Mouse (Mus musculus): ENCODE measurements at regions not wholly inside any gene's neighbourhood (a gene's known extent, or its start where the extent isn't known, plus 50 kb on each side); places are given as distances from the start of the nearest gene placed in this dataset.
A peak's percentile ranks its signal among the peaks of the same experiment; 100 is the strongest.

DNA sequence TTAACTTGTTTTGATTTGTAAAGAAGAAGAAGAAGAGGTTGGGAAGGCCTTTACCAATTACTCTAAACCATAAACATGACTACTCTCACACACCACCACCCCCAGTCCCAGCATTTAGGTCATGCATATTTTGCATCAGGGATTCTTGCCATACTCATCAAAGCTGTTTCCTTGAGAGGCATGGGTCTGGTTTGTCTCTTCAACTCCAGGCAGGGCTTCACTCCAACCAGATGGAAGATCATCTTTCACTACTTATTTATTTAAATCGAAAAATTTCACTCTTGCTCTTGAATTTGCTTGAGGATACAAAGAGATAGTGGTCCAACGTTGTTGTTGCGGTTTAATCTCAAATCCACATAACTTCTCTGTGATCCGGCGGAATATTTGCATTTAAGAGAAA is 110.8 kb upstream of the Slc24a3 start:
- 61% methylated on average over 5 of the region's 5 CpGs for WGBS
- 0 out of 2 replicates have a peak, but pooled peaks have one; percentile 59 for ATAC-seq
- Histone ChIP-seq H3K4me2 (ENCODE audit: low read depth, low read length) (no peak overlapping the region), H3K27me3 (replicated peaks; ENCODE audit: control insufficient read depth, insufficient read depth, low read length) (no peaks in the 10 kb centered on the region), H3K4me1 (ENCODE audit: control insufficient read depth, insufficient read depth, low read length) (peaks cover 3% of the 10 kb centered on the region; the same call in 1 of the 2 replicates), H3K9me3 (ENCODE audit: control insufficient read depth, low read length) (no peaks in the 10 kb centered on the region), H3K4me3 (ENCODE audit: low read length) (no peak overlapping the region), H3K27ac (ENCODE audit: low read length) (no peak overlapping the region), H3K36me3 (ENCODE audit: control insufficient read depth, insufficient read depth, low read length) (no peaks in the 10 kb centered on the region), H3K9ac (ENCODE audit: low read depth, low read length) (no peak overlapping the region)

DNA sequence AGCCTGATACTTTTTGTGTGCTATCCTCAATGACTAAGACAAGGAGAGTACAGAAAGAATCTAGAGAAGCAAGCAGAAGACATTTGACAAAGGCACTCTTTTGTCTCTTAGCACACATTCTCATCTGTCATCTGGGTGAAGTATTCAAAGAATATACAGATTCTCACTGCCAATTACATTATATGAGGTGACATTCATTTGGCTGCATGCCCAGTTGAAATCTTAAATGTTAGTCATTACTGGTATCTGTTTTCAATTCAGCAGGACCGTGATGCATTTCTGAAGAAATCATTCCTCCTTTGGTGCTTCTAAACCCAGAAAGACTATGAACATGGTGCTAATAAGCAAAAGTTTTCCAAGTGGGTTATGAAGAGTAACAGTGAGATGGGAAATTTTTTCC is 97.6 kb upstream of the Slc24a3 start:
- 59% methylated on average over 1 of the region's 1 CpGs for WGBS
- no peak overlapping the region for H3K9ac ChIP-seq (ENCODE audit: low read depth, low read length)
- no peaks in the 10 kb centered on the region for H3K4me1 ChIP-seq (ENCODE audit: control insufficient read depth, insufficient read depth, low read length)
- H3K36me3 ChIP-seq (ENCODE audit: control insufficient read depth, insufficient read depth, low read length), result no peaks in the 10 kb centered on the region
- H3K27ac ChIP-seq (ENCODE audit: low read length), result no peak overlapping the region
- no peaks in the 10 kb centered on the region for H3K27me3 ChIP-seq (replicated peaks; ENCODE audit: control insufficient read depth, insufficient read depth, low read length)
- no peak for ATAC-seq
- no peak overlapping the region for H3K4me2 ChIP-seq (ENCODE audit: low read depth, low read length)
- H3K9me3 ChIP-seq (ENCODE audit: control insufficient read depth, low read length), result no peaks in the 10 kb centered on the region
- H3K4me3 ChIP-seq (ENCODE audit: low read length), result no peak overlapping the region

DNA sequence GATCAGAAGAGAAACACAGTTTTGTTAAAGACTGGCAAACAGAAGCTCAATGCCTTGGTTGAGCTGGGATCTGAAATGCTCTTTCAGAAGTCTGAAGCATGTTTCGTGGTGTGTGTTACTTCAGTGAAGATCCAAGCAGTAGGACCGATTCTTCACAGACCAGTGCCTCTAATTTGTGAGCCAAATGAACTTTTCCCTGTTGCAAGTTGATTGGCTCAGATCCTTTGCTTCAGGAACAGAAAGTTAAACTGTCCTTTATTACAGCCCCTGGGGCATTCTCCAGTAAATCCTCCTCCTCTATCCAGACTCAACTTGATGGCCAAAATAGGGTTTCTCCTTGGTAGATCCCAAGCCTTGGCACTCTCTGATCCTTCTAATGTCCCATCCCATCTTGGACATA is 85.6 kb upstream of the Slc24a3 start:
- no peaks in the 10 kb centered on the region for H3K9me3 ChIP-seq (ENCODE audit: control insufficient read depth, low read length)
- no peak overlapping the region for H3K9ac ChIP-seq (ENCODE audit: low read depth, low read length)
- H3K36me3 ChIP-seq (ENCODE audit: control insufficient read depth, insufficient read depth, low read length), result no peaks in the 10 kb centered on the region
- no peaks in the 10 kb centered on the region for H3K4me1 ChIP-seq (ENCODE audit: control insufficient read depth, insufficient read depth, low read length)
- H3K27ac ChIP-seq (ENCODE audit: low read length), result no peak overlapping the region
- no peak for ATAC-seq
- H3K4me3 ChIP-seq (ENCODE audit: low read length), result no peak overlapping the region
- H3K27me3 ChIP-seq (replicated peaks; ENCODE audit: control insufficient read depth, insufficient read depth, low read length), result no peaks in the 10 kb centered on the region
- 90% methylated on average over 2 of the region's 2 CpGs for WGBS
- H3K4me2 ChIP-seq (ENCODE audit: low read depth, low read length), result no peak overlapping the region

DNA sequence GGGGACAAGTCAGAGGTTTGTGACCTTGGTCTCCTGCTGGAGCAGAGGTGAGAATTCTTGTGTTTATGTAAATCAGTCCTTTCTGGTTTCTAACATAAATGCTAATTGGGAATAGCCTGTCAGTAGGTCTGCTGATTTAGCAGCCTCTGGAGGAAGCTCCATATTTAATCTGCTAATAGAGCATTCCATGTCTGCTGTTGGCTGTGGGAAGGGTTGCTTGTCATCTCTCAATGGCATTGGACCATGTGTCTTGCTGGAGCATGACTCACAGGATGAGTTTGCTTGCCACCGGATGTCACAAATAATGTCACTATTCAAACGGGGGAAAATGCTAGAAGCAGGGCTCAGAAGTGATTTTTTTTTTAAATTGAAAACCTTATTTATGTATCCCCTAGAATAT is 82.9 kb upstream of the Slc24a3 start:
- no peak overlapping the region for H3K9ac ChIP-seq (ENCODE audit: low read depth, low read length)
- no peak overlapping the region for H3K27ac ChIP-seq (ENCODE audit: low read length)
- no peak overlapping the region for H3K4me2 ChIP-seq (ENCODE audit: low read depth, low read length)
- H3K4me3 ChIP-seq (ENCODE audit: low read length), result no peak overlapping the region
- WGBS, result 66% methylated on average over 2 of the region's 2 CpGs
- no peaks in the 10 kb centered on the region for H3K4me1 ChIP-seq (ENCODE audit: control insufficient read depth, insufficient read depth, low read length)
- no peaks in the 10 kb centered on the region for H3K9me3 ChIP-seq (ENCODE audit: control insufficient read depth, low read length)
- no peak for ATAC-seq
- H3K36me3 ChIP-seq (ENCODE audit: control insufficient read depth, insufficient read depth, low read length), result no peaks in the 10 kb centered on the region
- no peaks in the 10 kb centered on the region for H3K27me3 ChIP-seq (replicated peaks; ENCODE audit: control insufficient read depth, insufficient read depth, low read length)

DNA sequence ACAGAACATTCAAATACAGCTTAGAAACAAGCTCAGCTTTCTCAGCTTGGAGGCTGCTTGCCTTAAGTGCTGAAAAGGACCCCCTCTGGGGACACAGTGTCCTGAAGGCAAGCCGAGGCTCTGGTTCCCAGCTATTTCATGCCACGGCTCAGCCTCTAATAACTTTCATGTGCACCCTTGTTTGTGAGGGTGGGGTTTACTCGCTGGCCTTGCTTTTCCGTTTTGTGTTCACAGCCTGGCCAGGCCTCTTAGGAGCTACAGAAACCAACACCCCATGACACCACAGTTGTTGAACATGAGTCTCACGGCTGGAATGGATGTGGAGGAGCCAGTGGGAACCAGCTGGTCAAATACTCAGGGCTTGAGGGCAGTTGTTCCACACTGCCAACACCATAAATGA is 81.4 kb upstream of the Slc24a3 start:
- Histone ChIP-seq H3K4me1 (ENCODE audit: control insufficient read depth, insufficient read depth, low read length) (no peaks in the 10 kb centered on the region), H3K9me3 (ENCODE audit: control insufficient read depth, low read length) (no peaks in the 10 kb centered on the region), H3K4me3 (ENCODE audit: low read length) (no peak overlapping the region), H3K27ac (ENCODE audit: low read length) (no peak overlapping the region), H3K4me2 (ENCODE audit: low read depth, low read length) (no peak overlapping the region), H3K27me3 (replicated peaks; ENCODE audit: control insufficient read depth, insufficient read depth, low read length) (no peaks in the 10 kb centered on the region), H3K36me3 (ENCODE audit: control insufficient read depth, insufficient read depth, low read length) (no peaks in the 10 kb centered on the region), H3K9ac (ENCODE audit: low read depth, low read length) (no peak overlapping the region)
- ATAC-seq, result no peak
- 69% methylated on average over 5 of the region's 5 CpGs for WGBS

DNA sequence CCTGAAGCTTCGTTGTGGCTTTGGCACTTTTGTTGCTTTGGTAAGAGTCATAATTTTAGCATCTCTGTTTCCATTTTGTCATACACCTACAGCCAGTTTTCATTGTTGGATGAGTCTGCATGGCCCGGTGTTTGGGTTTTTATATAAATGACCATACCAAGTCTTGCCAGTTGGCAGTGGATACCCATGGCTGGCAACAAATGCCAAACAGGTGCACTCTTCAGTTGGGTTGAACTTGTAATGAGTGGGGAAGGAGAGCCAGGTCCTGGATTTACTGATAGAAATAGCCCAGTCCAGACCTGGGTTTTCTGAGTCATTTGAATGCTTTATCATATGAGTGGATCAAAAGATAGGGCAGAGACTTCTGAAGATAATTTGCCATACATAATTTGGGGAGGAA is 64.3 kb upstream of the Slc24a3 start:
- Histone ChIP-seq H3K9ac (ENCODE audit: low read depth, low read length) (no peak overlapping the region), H3K27me3 (replicated peaks; ENCODE audit: control insufficient read depth, insufficient read depth, low read length) (no peaks in the 10 kb centered on the region; the same call in 1 of the 2 replicates), H3K4me3 (ENCODE audit: low read length) (no peak overlapping the region), H3K36me3 (ENCODE audit: control insufficient read depth, insufficient read depth, low read length) (no peaks in the 10 kb centered on the region), H3K9me3 (ENCODE audit: control insufficient read depth, low read length) (no peaks in the 10 kb centered on the region), H3K4me1 (ENCODE audit: control insufficient read depth, insufficient read depth, low read length) (no peaks in the 10 kb centered on the region), H3K4me2 (ENCODE audit: low read depth, low read length) (no peak overlapping the region), H3K27ac (ENCODE audit: low read length) (no peak overlapping the region)
- ATAC-seq, result no peak
- WGBS, result 90% methylated on average over 2 of the region's 2 CpGs

DNA sequence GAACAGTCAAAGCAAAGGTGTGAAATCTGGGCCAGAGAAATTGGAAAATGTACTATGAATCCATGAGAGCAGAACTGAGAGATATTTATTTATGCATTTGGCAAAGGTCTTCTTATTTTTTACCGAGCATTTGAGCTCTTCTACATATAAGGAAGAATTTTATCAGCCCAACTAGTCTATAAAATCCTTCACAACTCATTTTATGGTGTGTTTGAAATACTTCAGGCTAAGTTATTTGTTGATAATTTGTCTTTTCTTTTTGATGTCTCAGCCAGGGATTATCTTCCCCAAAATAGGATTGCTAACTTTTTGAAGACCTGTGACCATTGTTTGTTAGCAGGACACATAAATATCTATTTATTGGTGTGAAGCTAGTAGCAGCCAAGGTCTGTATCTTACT is 55.9 kb upstream of the Slc24a3 start:
- ATAC-seq, result no peak
- Histone ChIP-seq H3K4me3 (ENCODE audit: low read length) (no peak overlapping the region), H3K27me3 (replicated peaks; ENCODE audit: control insufficient read depth, insufficient read depth, low read length) (no peaks in the 10 kb centered on the region), H3K9me3 (ENCODE audit: control insufficient read depth, low read length) (no peaks in the 10 kb centered on the region), H3K27ac (ENCODE audit: low read length) (no peak overlapping the region), H3K9ac (ENCODE audit: low read depth, low read length) (no peak overlapping the region), H3K36me3 (ENCODE audit: control insufficient read depth, insufficient read depth, low read length) (no peaks in the 10 kb centered on the region), H3K4me2 (ENCODE audit: low read depth, low read length) (no peak overlapping the region), H3K4me1 (ENCODE audit: control insufficient read depth, insufficient read depth, low read length) (no peaks in the 10 kb centered on the region)
- WGBS, result 26% methylated on average over 1 of the region's 1 CpGs

DNA sequence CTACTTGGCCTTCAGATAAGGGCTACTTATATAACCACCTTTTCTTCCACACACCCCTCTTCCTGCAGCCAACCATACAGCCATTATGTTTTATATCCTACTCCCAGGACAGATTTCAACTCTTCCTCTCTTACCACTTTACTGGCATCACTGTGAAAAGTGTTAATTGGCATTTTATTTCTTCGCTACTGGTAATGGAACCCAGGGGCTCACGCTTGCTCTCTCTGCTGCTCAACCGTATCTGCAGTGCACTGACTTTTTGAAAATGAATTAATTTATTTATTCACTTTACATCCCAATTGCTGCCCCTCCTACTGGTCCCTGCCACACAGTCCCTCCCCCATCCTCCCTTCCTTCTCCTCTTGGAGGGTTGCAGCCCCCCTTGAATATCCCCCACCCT is 52.5 kb upstream of the Slc24a3 start:
- WGBS, result 93% methylated on average over 3 of the region's 3 CpGs
- Histone ChIP-seq H3K9ac (ENCODE audit: low read depth, low read length) (no peak overlapping the region), H3K27ac (ENCODE audit: low read length) (no peak overlapping the region), H3K27me3 (replicated peaks; ENCODE audit: control insufficient read depth, insufficient read depth, low read length) (no peaks in the 10 kb centered on the region), H3K4me3 (ENCODE audit: low read length) (no peak overlapping the region), H3K36me3 (ENCODE audit: control insufficient read depth, insufficient read depth, low read length) (no peaks in the 10 kb centered on the region), H3K4me1 (ENCODE audit: control insufficient read depth, insufficient read depth, low read length) (no peaks in the 10 kb centered on the region), H3K9me3 (ENCODE audit: control insufficient read depth, low read length) (no peaks in the 10 kb centered on the region), H3K4me2 (ENCODE audit: low read depth, low read length) (no peak overlapping the region)
- no peak for ATAC-seq
